ENCODE assay signal across 21 mouse cellular contexts in the genomic region with DNA sequence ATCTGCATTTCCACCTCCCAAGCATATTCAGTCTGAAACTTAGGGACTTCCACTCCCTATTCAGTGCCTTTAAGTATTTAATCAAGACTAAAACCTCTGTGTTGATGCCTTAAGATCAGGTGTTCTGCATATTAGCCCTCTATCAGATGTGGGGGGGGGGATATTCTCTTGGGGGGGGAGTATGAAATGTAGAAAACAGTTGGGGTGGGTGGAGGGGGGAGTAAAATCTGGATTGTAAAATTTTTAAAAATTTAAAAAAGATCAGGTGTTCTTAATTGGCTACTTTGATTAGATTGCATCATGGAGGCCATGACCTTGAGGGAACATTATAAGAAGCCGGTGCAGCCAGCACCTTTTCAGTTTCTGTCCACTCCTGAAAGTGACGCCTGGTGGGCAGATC. TPM values are rescaled to one million over a fixed set of nuclear protein-coding genes. Genes with fewer than 3 reads are reported as not detected.
"Had no signal": no experiment of that assay in that cellular context is flagged by ENCODE, and none has a peak within 500 bp of the region (broad histone marks: within the 10 kb centered on the region; RNA-seq: fewer than 3 reads in every experiment).

A gene (plus strand): TSS at position 301 of the 400 bp plus-strand sequence.

- DNase-seq: cerebellum, adult 8-10 months; cerebellum, adult 9-10 months; cerebellum, adult 9-11 months; cerebellum, postnatal 10 days; cerebellum, postnatal 14 days; cerebellum, postnatal 25 days; cerebellum, postnatal 36 days; embryo, embryonic 11 days; forebrain, postnatal 0 days; gastrocnemius, adult 2 months; gastrocnemius, postnatal 10 days; gastrocnemius, postnatal 14 days; gastrocnemius, postnatal 25 days; gastrocnemius, postnatal 36 days; heart, adult 2 months had no signal

RNA-seq across cellular contexts. Expression of the gene that starts here (rescaled TPM):
- total RNA-seq: common myeloid progenitor, adult 5-6 weeks; forebrain, postnatal 0 days; gastrocnemius, adult 18-20 months; gastrocnemius, adult 2 months; gastrocnemius, adult 8-10 months; gastrocnemius, postnatal 10 days; gastrocnemius, postnatal 14 days; gastrocnemius, postnatal 25 days; gastrocnemius, postnatal 36 days; gastrocnemius, postnatal 4 days; granulocyte monocyte progenitor cell, adult 5-6 weeks; heart, adult 2 months; heart, adult 8-10 months had no signal
